Mouse (Mus musculus) C2C12 (cell line): ENCODE data around the gene Hic2. TPM values are rescaled to one million over a fixed set of nuclear protein-coding genes. Genes with fewer than 3 reads are reported as not detected.

ENCODE experiments used
- H3K27me3 ChIP-seq: one replicate; pipeline ENCODE4 v1.6.1; 2011; ENCODE audit not compliant: control insufficient read depth, insufficient read depth, insufficient read length
- H3K36me3 ChIP-seq: one replicate; pipeline ENCODE4 v1.6.1; 2011; ENCODE audit not compliant: control insufficient read depth, insufficient read depth
- H3K4me3 ChIP-seq: one replicate; pipeline ENCODE4 v1.5.1; 2011; ENCODE audit warnings: mild to moderate bottlenecking, control low read depth; ENCODE audit not compliant: poor library complexity, insufficient read depth, severe bottlenecking
- H3K79me2 ChIP-seq: one replicate; pipeline ENCODE4 v1.6.1; 2011; ENCODE audit not compliant: control insufficient read depth, insufficient read depth
- H3K79me3 ChIP-seq: one replicate; pipeline ENCODE4 v1.6.1; 2011; ENCODE audit warnings: low read depth, control low read depth
- H3ac ChIP-seq: one replicate; pipeline ENCODE3; 2011; ENCODE audit warnings: low read depth; ENCODE audit not compliant: control insufficient read depth, insufficient read length
- CEBPB ChIP-seq: IDR thresholded peaks from one replicate; pipeline ENCODE4 v1.6.1; 2011; ENCODE audit warnings: low read depth, mild to moderate bottlenecking, control low read depth, moderate library complexity
- CTCF ChIP-seq: IDR thresholded peaks from one replicate; pipeline ENCODE4 v1.5.1; 2011; ENCODE audit not compliant: control insufficient read depth, insufficient read depth, insufficient read length
- FOSL1 ChIP-seq: IDR thresholded peaks from one replicate; pipeline ENCODE4 v1.8.0; 2011; ENCODE audit warnings: mild to moderate bottlenecking, low read length; ENCODE audit not compliant: poor library complexity, insufficient read depth, severe bottlenecking
- MAX ChIP-seq: IDR thresholded peaks from one replicate; pipeline ENCODE4 v1.6.1; 2011; ENCODE audit warnings: mild to moderate bottlenecking, control low read depth
- MYOD1 ChIP-seq: IDR thresholded peaks from one replicate; pipeline ENCODE4 v1.6.1; 2011; ENCODE audit warnings: low read depth; ENCODE audit not compliant: control insufficient read depth, insufficient read length
- MYOG ChIP-seq: IDR thresholded peaks from one replicate; pipeline ENCODE4 v1.6.1; 2011; ENCODE audit not compliant: control insufficient read depth, insufficient read length; ENCODE audit errors: extremely low read depth
- USF1 ChIP-seq: IDR thresholded peaks from one replicate; pipeline ENCODE4 v1.6.1; 2011; ENCODE audit warnings: low read depth, mild to moderate bottlenecking, control low read depth, moderate library complexity
- polyA plus RNA-seq: library from polyadenylated mRNA; unstranded; fragments of >200 nt; fragmentation: generic; extraction: Trizol; gene quantifications from one replicate; pipeline ENCODE4 v1.2.1, GENCODE M21; 2012; ENCODE audit warnings: missing spikeins

Hic2 gene
- polyA plus RNA-seq, 1 experiment = 1.1 TPM

- Histone ChIP-seq H3K4me3 (no peak overlapping the region), H3K27me3 (no peaks in the 10 kb centered on the region), H3K79me3 (peaks cover 9% of the 10 kb centered on the region), H3K36me3 (no peaks in the 10 kb centered on the region), H3K79me2 (peaks cover 48% of the 10 kb centered on the region), H3ac (no peak overlapping the region)
- TF ChIP-seq CTCF (no peak), MYOG (no peak), USF1 (no peak), CEBPB (no peak), MAX (no peak), MYOD1 (no peak), FOSL1 (no peak)
Observed at GRCm38 (mm10) chr16:17237634-17238033, 4.3 kb downstream of the Hic2 start.

- no peak for TF ChIP-seq MYOD1
- no peak for TF ChIP-seq MAX
- no peak for TF ChIP-seq USF1
- no peak for TF ChIP-seq MYOG
- TF ChIP-seq FOSL1 = no peak
- TF ChIP-seq CEBPB = no peak
- TF ChIP-seq CTCF = no peak
- H3K79me3 ChIP-seq = peaks cover 9% of the 10 kb centered on the region
- no peaks in the 10 kb centered on the region for H3K36me3 ChIP-seq
- H3K4me3 ChIP-seq = no peak overlapping the region
- H3K79me2 ChIP-seq = peaks cover 40% of the 10 kb centered on the region
- no peak overlapping the region for H3ac ChIP-seq
- H3K27me3 ChIP-seq = no peaks in the 10 kb centered on the region
Observed at GRCm38 (mm10) chr16:17239409-17239808, 6.0 kb downstream of the Hic2 start.

GRCm38 (mm10) chr16:17243731-17244130, 10.4 kb downstream of the Hic2 start:
- Histone ChIP-seq H3K36me3 (no peaks in the 10 kb centered on the region), H3K79me3 (peaks cover 3% of the 10 kb centered on the region), H3K79me2 (peaks cover 20% of the 10 kb centered on the region), H3K4me3 (no peak overlapping the region), H3K27me3 (no peaks in the 10 kb centered on the region), H3ac (no peak overlapping the region)
- TF ChIP-seq CTCF (no peak), FOSL1 (no peak), MAX (no peak), MYOG (no peak), USF1 (no peak), MYOD1 (no peak), CEBPB (no peak)

GRCm38 (mm10) chr16:17244996-17245395, 11.6 kb downstream of the Hic2 start:
- no peak for TF ChIP-seq CEBPB
- TF ChIP-seq USF1 = no peak
- TF ChIP-seq MYOD1 = no peak
- no peak for TF ChIP-seq FOSL1
- TF ChIP-seq MYOG = no peak
- TF ChIP-seq CTCF = no peak
- TF ChIP-seq MAX = no peak
- peaks cover 3% of the 10 kb centered on the region for H3K79me3 ChIP-seq
- H3K36me3 ChIP-seq = no peaks in the 10 kb centered on the region
- peaks cover 17% of the 10 kb centered on the region for H3K79me2 ChIP-seq
- H3ac ChIP-seq = no peak overlapping the region
- H3K27me3 ChIP-seq = no peaks in the 10 kb centered on the region
- H3K4me3 ChIP-seq = no peak overlapping the region

- H3K27me3 ChIP-seq = no peaks in the 10 kb centered on the region
- H3ac ChIP-seq = no peak overlapping the region
- TF ChIP-seq USF1 = no peak
- H3K4me3 ChIP-seq = no peak overlapping the region
- peaks cover 3% of the 10 kb centered on the region for H3K79me3 ChIP-seq
- peaks cover 17% of the 10 kb centered on the region for H3K79me2 ChIP-seq
- no peaks in the 10 kb centered on the region for H3K36me3 ChIP-seq
Observed at GRCm38 (mm10) chr16:17247727-17248126, 14.4 kb downstream of the Hic2 start.

GRCm38 (mm10) chr16:17249135-17249534, 15.8 kb downstream of the Hic2 start:
- peaks cover 17% of the 10 kb centered on the region for H3K79me2 ChIP-seq
- no peaks in the 10 kb centered on the region for H3K36me3 ChIP-seq
- no peak overlapping the region for H3ac ChIP-seq
- H3K4me3 ChIP-seq = no peak overlapping the region
- no peak for TF ChIP-seq USF1
- no peak for TF ChIP-seq FOSL1
- no peak for TF ChIP-seq CTCF
- no peak for TF ChIP-seq MYOD1
- H3K27me3 ChIP-seq = no peaks in the 10 kb centered on the region
- peaks cover 3% of the 10 kb centered on the region for H3K79me3 ChIP-seq
